Mouse (Mus musculus): ENCODE results near the gene Ndufb8. TPM values are rescaled to one million over a fixed set of nuclear protein-coding genes. Genes with fewer than 3 reads are reported as not detected.

Gene Ndufb8
- polyA plus RNA-seq, 2 experiments from 2014 or later, result 300 to 321 TPM

- no peak for ATAC-seq
Observed at GRCm38 (mm10) chr19:44525551-44526205, 29.6 kb downstream of the Ndufb8 start.

- ATAC-seq, result no peak
Observed at GRCm38 (mm10) chr19:44519152-44519551, 36.1 kb downstream of the Ndufb8 start.

DNA sequence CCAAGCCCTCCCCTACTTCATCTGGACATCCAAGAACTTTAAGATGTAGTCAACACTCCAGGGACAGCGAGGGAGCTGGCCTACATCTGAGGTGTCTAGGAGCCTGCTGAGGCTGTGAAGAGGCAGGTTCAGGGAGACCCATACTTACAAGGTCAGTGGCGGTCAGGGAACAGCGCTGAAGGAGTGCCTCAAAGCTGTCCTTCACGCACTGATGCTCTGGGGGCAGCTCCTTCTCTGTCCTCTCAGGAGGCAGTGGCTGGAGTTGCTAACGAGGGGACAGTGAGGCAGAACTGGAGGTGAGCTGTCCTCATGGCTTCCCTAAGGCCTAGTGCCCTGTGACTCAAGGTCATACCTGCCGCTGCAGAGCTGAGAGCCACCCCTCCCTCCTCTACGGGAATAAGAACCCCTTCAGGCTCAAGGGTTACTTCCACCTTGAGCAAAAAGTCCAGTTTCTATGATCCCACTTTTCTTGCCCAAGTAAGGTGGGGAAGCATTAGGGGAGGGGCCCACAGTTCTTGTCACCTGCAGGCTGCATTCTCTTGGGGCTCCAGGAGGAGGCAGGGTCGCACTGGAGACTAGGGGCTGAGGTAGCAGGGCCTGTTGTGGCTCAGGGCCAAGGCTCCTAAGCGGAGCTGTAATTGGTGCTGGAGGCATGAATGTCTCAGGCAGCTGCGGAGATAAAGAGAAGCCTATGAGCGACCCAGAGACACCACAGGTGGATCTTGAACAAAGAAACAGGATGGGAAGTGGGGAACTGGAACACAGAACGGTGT, 37.1 kb downstream of the Ndufb8 start:
- no peak for ATAC-seq

DNA sequence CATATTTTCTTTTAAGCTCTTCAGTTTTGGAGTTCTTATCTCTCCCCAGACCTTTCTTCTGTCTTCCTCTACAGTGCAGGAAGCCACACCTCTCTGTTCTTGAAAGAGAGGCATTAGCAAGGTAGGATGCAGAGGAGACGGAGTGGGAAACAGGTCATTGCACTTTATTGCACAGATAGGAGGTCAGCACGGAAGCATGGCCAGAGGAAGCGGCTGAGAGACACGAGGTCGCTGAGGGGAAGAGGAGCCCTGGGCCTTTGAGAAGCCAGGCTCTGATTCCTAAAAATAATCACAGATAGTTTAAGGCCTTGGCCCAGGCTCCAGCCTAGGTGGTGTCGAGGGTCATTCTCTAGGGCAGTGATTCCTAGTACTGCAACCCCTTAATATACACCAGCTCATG, 39.5 kb downstream of the Ndufb8 start:
- ATAC-seq, result no peak

DNA sequence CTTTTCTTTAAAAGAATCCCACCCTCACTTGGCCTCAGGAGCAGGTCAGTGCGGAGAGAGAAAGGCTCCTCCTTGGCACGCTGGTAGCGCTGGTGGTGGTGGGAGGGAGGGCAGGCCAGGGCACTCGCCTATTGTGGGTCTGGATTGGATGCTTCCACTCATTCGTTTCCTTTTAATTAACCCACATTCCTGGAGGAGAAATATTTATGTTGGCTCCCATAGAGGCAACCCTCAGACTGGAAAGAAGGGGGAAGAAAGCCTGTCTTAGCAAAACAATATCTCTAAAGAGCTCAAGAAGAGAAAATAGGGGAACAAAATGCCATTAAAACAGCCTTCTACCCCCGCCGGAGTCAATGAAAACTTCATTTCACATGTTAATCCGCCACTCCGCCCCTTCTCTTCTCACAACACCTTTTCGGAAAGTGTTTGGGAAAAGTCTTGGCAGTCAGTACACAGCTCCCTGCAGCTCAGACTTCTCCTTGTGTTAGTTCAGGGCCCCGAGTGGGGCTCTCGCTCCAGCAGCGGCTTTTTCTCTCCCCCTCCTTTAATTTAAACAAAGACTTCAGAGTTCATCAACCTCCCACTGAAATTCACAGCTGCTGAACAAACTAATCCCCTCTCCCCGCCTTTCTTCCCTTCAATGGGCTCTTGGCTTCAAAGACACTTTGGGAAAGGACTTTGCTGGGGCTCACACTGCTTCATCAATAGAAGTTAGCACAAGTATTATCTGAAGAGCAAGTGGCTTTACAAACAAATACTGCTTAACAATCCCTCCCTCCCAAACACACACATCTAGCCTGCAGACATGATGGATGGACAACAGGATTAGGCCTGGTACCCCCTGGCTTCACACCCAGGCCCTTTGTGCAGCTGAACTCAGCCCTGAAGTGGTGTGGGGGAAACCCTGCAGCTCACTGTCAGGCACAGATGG, 40.5 kb downstream of the Ndufb8 start:
- ATAC-seq, result no peak

GRCm38 (mm10) chr19:44513921-44514482, 41.2 kb downstream of the Ndufb8 start:
- no peak for ATAC-seq

- no peak for ATAC-seq
Observed at GRCm38 (mm10) chr19:44513054-44513833, 42.0 kb downstream of the Ndufb8 start.

DNA sequence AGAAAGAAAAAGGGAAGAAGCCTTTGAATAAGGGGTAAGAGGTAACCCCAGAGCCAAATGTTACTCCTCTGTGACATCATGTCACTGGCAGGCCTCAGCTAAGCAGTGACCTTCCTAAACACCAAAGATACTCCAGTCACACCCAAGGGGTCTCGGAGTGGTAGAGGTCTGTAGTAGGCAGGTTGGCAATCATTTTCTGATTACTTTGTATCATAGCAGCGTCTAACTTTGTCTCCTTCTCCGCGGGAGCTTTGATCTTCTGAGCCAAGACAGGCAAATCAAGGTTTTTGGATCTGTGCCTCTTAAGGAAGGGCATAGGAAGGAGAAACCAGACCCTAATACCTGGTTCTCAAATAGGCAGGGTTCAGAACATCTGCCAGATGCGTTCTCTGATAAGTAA, 42.6 kb downstream of the Ndufb8 start:
- ATAC-seq, result no peak

GRCm38 (mm10) chr19:44511451-44512231, 43.6 kb downstream of the Ndufb8 start:
- no peak for ATAC-seq

- no peak for ATAC-seq
Observed at GRCm38 (mm10) chr19:44510534-44511175, 44.6 kb downstream of the Ndufb8 start.

- ATAC-seq, result no peak
Observed at GRCm38 (mm10) chr19:44502741-44503140, 52.5 kb downstream of the Ndufb8 start.

GRCm38 (mm10) chr19:44501925-44502324, 53.3 kb downstream of the Ndufb8 start:
- no peak for ATAC-seq

GRCm38 (mm10) chr19:44500240-44500639, 55.0 kb downstream of the Ndufb8 start:
- no peak for ATAC-seq

GRCm38 (mm10) chr19:44498936-44499335, 56.3 kb downstream of the Ndufb8 start:
- ATAC-seq, result no peak

Other genes starting within 250 kb of the Ndufb8 start
- under 1 TPM; 0.60 to 0.69 TPM for gene Scd4, start 222.3 kb downstream of the Ndufb8 start, polyA plus RNA-seq (2017; shearing (Covaris generic))
- 1 to 10 TPM in 1 of 2 experiments, not detected in 1; 3.2 TPM for gene Scd1, start 147.6 kb downstream of the Ndufb8 start, polyA plus RNA-seq (2017; shearing (Covaris generic))
- not detected for gene Wnt8b, start 62.0 kb downstream of the Ndufb8 start, polyA plus RNA-seq (2017; shearing (Covaris generic))
- gene Sec31b, start 9.6 kb downstream of the Ndufb8 start, polyA plus RNA-seq (2017; shearing (Covaris generic)), result 1 to 10 TPM in 1 of 2 experiments, under 1 TPM in 1; 0.62 to 1.5 TPM
- 1 to 10 TPM in 1 of 2 experiments, not detected in 1; 2.1 TPM for gene Gm20538, start 2.6 kb downstream of the Ndufb8 start, polyA plus RNA-seq (2017; shearing (Covaris generic))
- gene Hif1an, start 7.4 kb upstream of the Ndufb8 start, polyA plus RNA-seq (2017; shearing (Covaris generic)), result 10 to 100 TPM; 18.8 to 23.4 TPM
- not detected for gene Pax2, start 200.6 kb upstream of the Ndufb8 start, polyA plus RNA-seq (2017; shearing (Covaris generic))

All from activated CD4-positive, CD25-positive, alpha-beta regulatory T cell, adult 4 months (primary cell).